Mouse (Mus musculus): ENCODE measurements around the gene Stt3b.

Gene Stt3b

DNA sequence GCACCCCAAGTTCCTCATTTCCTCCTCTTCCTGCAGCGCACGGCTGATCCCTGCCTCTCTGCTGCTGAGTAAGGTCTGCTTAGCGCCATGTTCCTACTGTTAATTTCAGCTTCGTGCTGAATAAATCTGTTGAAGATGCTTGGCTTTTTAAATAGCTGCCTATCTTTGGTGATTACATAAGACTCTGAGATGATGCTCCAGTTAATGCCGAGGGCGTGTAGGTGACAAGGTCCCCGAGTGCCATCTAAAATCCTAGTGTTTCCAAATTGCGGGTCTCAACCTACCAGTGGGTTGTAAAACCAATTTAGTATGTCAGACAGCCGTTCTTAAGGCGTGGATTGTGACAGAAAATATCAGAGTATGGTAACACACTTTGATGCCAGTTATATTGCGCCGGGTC lies 99.7 kb downstream of the Stt3b start:
- Histone ChIP-seq H3K4me1 (replicated peaks; ENCODE audit: low read depth, low read length) (peaks cover 64% of the 10 kb centered on the region), H3K9me3 (ENCODE audit: low read length) (no peaks in the 10 kb centered on the region), H3K27me3 (ENCODE audit: insufficient read depth, low read length) (no peaks in the 10 kb centered on the region), H3K36me3 (ENCODE audit: insufficient read depth, low read length) (peaks cover 5% of the 10 kb centered on the region; the same call in 1 of the 2 replicates), H3K4me3 (replicated peaks; ENCODE audit: low read length) (no peak overlapping the region)
- no peak for TF ChIP-seq NANOG (IDR thresholded peaks at IDR 0.05; ENCODE audit: borderline replicate concordance, low read length)
- no peak for TF ChIP-seq CTCF (conservative IDR thresholded peaks at IDR 0.05; ENCODE audit: low read length)
- TF ChIP-seq POU5F1 (IDR thresholded peaks at IDR 0.05; ENCODE audit: borderline replicate concordance, low read length): no peak

DNA sequence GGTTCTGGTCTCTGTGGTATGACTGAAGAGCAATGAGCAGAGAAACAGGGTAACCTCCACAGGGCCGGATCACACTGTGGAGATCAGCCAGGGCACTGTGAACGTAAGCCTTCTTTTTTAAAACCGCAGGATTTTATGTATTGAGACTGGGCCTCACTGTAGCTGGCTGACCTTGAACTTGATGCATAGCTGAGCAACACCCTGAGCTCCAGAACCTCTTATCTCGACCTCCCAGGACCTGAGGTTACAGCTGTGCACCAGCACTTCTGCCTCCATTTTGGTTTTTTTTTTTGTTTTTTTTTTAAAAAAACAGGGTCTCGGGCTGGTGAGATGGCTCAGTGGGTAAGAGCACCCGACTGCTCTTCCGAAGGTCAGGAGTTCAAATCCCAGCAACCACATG lies 100.5 kb downstream of the Stt3b start:
- Histone ChIP-seq H3K4me3 (replicated peaks; ENCODE audit: low read length) (no peak overlapping the region), H3K4me1 (replicated peaks; ENCODE audit: low read depth, low read length) (peaks cover 62% of the 10 kb centered on the region), H3K27me3 (ENCODE audit: insufficient read depth, low read length) (no peaks in the 10 kb centered on the region), H3K9me3 (ENCODE audit: low read length) (no peaks in the 10 kb centered on the region), H3K36me3 (ENCODE audit: insufficient read depth, low read length) (peaks cover 5% of the 10 kb centered on the region; the same call in 1 of the 2 replicates)
- no peak for TF ChIP-seq POU5F1 (IDR thresholded peaks at IDR 0.05; ENCODE audit: borderline replicate concordance, low read length)
- TF ChIP-seq CTCF (conservative IDR thresholded peaks at IDR 0.05; ENCODE audit: low read length): no peak
- TF ChIP-seq NANOG (IDR thresholded peaks at IDR 0.05; ENCODE audit: borderline replicate concordance, low read length): no peak

DNA sequence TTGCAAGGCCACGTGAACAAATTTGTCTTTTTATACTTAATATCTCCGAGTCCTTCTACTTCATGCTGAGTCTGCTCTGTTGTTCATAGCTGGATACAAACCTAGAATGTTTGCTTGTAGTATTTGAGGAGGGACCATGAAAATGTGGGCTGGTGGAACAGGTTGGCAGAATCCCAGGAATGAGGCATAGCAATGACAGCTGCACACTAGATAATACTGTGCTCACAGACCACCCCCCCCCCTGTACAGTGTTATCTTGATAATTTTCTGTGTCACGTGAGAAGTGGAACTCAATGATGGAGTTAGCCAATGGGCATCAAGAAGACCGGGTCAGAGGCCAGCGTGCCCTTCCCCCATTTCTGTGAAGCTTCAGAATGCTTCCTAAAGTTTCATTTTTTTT lies 104.0 kb downstream of the Stt3b start:
- TF ChIP-seq CTCF (conservative IDR thresholded peaks at IDR 0.05; ENCODE audit: low read length): no peak
- TF ChIP-seq POU5F1 (IDR thresholded peaks at IDR 0.05; ENCODE audit: borderline replicate concordance, low read length): no peak
- TF ChIP-seq NANOG (IDR thresholded peaks at IDR 0.05; ENCODE audit: borderline replicate concordance, low read length): no peak
- Histone ChIP-seq H3K9me3 (ENCODE audit: low read length) (no peaks in the 10 kb centered on the region), H3K27me3 (ENCODE audit: insufficient read depth, low read length) (no peaks in the 10 kb centered on the region), H3K4me1 (replicated peaks; ENCODE audit: low read depth, low read length) (peaks cover 47% of the 10 kb centered on the region), H3K36me3 (ENCODE audit: insufficient read depth, low read length) (peaks cover 6% of the 10 kb centered on the region; the same call in 1 of the 2 replicates), H3K4me3 (replicated peaks; ENCODE audit: low read length) (no peak overlapping the region)

DNA sequence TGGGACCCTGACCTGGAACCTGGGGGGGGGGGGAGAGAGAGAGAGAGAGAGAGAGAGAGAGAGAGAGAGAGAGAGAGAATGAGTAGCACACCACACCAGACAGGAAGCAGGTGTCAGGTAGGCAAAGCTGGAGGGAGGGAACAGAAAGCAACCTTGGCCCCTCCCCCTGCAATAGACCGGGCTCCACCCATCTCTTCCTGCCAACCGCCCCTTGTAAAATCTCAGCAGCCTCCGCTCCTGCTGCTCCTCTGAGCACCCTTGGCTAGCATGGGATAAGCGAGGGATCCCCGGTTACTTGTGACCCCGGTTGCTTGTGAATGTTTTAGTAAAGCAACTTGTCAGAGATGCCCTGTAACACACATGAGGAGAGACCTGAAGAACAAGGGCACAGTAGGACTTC lies 104.7 kb downstream of the Stt3b start:
- TF ChIP-seq CTCF (conservative IDR thresholded peaks at IDR 0.05; ENCODE audit: low read length): no peak
- TF ChIP-seq NANOG (IDR thresholded peaks at IDR 0.05; ENCODE audit: borderline replicate concordance, low read length): no peak
- TF ChIP-seq POU5F1 (IDR thresholded peaks at IDR 0.05; ENCODE audit: borderline replicate concordance, low read length): no peak
- H3K27me3 ChIP-seq (ENCODE audit: insufficient read depth, low read length): no peaks in the 10 kb centered on the region

DNA sequence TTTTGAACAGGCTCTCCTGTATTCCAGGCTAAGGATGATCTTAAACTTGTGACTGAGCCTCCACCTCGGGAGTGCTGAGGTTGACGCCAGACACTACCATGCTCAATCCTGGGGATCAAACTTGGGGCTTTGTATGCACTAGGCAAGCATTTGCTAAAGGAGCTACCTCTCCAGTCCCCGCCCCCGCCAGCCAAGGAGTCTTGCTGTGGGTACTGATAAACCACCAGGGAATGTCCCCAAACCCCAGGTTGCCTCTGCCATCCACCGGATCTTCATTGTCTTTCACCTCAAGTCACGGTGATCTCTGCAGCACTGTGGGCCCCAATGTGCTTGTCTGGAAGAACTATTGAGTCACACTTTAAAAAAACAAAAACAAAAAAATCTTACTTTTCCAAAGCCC lies 107.1 kb downstream of the Stt3b start:
- H3K9me3 ChIP-seq (ENCODE audit: low read length): no peaks in the 10 kb centered on the region
- H3K4me1 ChIP-seq (replicated peaks; ENCODE audit: low read depth, low read length): peaks cover 32% of the 10 kb centered on the region
- TF ChIP-seq NANOG (IDR thresholded peaks at IDR 0.05; ENCODE audit: borderline replicate concordance, low read length) (no peak), CTCF (conservative IDR thresholded peaks at IDR 0.05; ENCODE audit: low read length) (no peak), POU5F1 (IDR thresholded peaks at IDR 0.05; ENCODE audit: borderline replicate concordance, low read length) (no peak)
- H3K4me3 ChIP-seq (replicated peaks; ENCODE audit: low read length): no peak overlapping the region
- peaks cover 14% of the 10 kb centered on the region; the same call in 1 of the 2 replicates for H3K36me3 ChIP-seq (ENCODE audit: insufficient read depth, low read length)
- no peaks in the 10 kb centered on the region for H3K27me3 ChIP-seq (ENCODE audit: insufficient read depth, low read length)

More for the DNA sequence above, 104.7 kb downstream of the Stt3b start:
- no peaks in the 10 kb centered on the region for H3K9me3 ChIP-seq (ENCODE audit: low read length)
- peak overlapping the region; percentile 48; the same call in 1 of the 2 replicates for H3K4me3 ChIP-seq (replicated peaks; ENCODE audit: low read length)
- H3K4me1 ChIP-seq (replicated peaks; ENCODE audit: low read depth, low read length): peaks cover 44% of the 10 kb centered on the region
- peaks cover 13% of the 10 kb centered on the region; the same call in 1 of the 2 replicates for H3K36me3 ChIP-seq (ENCODE audit: insufficient read depth, low read length)

DNA sequence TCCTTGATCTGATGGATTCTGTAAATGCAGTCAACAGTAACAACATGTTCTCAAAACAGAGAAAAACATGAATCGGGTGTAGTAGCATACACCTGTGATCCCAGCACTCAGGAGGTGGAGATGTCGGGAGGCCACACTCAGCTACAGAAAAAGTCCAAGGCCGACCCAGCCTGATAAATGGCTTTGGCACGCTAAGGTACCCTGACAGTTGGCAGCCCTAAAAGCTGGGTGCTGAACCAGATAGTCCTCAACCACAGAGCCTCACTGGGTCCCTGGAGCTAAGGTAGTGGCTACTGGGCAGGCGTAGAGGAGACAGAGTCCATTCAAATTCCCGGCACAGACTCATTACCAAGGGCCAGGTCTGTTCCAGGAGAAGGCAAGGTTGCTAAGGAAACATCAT lies 109.0 kb downstream of the Stt3b start:
- H3K9me3 ChIP-seq (ENCODE audit: low read length): no peaks in the 10 kb centered on the region
- no peak overlapping the region for H3K4me3 ChIP-seq (replicated peaks; ENCODE audit: low read length)
- peaks cover 11% of the 10 kb centered on the region; the same call in 1 of the 2 replicates for H3K36me3 ChIP-seq (ENCODE audit: insufficient read depth, low read length)
- H3K27me3 ChIP-seq (ENCODE audit: insufficient read depth, low read length): no peaks in the 10 kb centered on the region
- H3K4me1 ChIP-seq (replicated peaks; ENCODE audit: low read depth, low read length): peaks cover 28% of the 10 kb centered on the region
- TF ChIP-seq CTCF (conservative IDR thresholded peaks at IDR 0.05; ENCODE audit: low read length) (no peak), NANOG (IDR thresholded peaks at IDR 0.05; ENCODE audit: borderline replicate concordance, low read length) (no peak), POU5F1 (IDR thresholded peaks at IDR 0.05; ENCODE audit: borderline replicate concordance, low read length) (no peak)

DNA sequence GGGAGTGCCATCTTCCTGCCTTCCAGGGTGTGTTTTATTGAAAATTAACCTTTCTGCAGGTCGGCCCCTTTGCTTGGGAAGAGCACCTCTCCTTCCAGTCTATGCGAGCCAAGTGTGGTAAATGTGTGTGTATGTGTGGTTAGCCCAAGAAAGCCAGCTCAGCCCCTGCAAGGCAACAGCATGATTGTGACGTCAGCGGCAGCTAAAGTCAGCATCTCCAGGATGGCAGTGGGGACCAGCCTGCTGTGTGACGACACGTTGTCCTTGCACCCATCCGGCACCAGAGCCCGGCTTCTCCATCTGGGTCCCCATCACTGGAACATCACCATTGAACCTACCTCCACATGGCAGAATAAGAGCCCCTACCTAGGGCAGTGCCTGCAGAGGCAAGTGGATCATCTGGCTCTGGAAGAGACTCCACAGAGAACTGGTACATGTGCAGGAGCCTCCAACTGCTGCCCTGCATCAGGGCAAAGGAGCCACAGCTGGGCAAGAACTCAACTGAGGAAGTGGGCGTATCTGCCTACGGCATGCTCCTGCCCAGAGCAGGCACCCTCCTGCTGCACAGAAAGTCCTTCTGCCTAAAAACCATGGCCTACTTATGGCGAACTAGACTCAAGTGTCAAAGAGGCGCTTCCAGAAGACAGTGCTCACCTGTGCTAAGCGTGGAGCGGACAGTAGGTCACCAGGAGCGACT lies 109.9 kb downstream of the Stt3b start:
- no peaks in the 10 kb centered on the region for H3K9me3 ChIP-seq (ENCODE audit: low read length)
- H3K36me3 ChIP-seq (ENCODE audit: insufficient read depth, low read length): peaks cover 11% of the 10 kb centered on the region; the same call in 1 of the 2 replicates
- TF ChIP-seq NANOG (IDR thresholded peaks at IDR 0.05; ENCODE audit: borderline replicate concordance, low read length): no peak
- no peak for TF ChIP-seq CTCF (conservative IDR thresholded peaks at IDR 0.05; ENCODE audit: low read length)
- TF ChIP-seq POU5F1 (IDR thresholded peaks at IDR 0.05; ENCODE audit: borderline replicate concordance, low read length): no peak
- peaks cover 24% of the 10 kb centered on the region for H3K4me1 ChIP-seq (replicated peaks; ENCODE audit: low read depth, low read length)
- H3K27me3 ChIP-seq (ENCODE audit: insufficient read depth, low read length): no peaks in the 10 kb centered on the region
- H3K4me3 ChIP-seq (replicated peaks; ENCODE audit: low read length): no peak overlapping the region

DNA sequence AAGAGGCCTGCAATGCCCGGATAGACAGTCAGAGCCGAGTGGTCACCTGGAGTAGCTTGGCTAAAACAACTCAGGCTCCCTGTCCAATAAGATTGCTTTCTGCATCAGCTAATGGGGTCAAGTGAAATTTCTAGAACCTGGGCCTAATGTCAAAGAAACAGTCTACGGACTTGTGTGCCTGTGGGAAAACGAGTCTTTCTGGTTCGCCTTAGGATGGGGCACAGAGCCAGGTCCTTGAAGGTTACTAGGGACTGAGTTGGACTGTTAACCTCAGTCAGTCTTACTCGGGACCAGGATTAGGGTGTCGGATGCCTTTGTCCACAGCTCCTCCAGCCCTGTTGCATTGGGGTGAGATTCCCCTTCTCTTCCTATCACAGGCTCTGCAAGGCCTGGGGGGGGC lies 113.1 kb downstream of the Stt3b start:
- peaks cover 13% of the 10 kb centered on the region; the same call in 1 of the 2 replicates for H3K36me3 ChIP-seq (ENCODE audit: insufficient read depth, low read length)
- TF ChIP-seq NANOG (IDR thresholded peaks at IDR 0.05; ENCODE audit: borderline replicate concordance, low read length) (no peak), CTCF (conservative IDR thresholded peaks at IDR 0.05; ENCODE audit: low read length) (no peak), POU5F1 (IDR thresholded peaks at IDR 0.05; ENCODE audit: borderline replicate concordance, low read length) (no peak)
- H3K4me1 ChIP-seq (replicated peaks; ENCODE audit: low read depth, low read length): 0 out of 2 replicates have a peak, but pooled peaks cover under 1% of the 10 kb centered on the region
- H3K4me3 ChIP-seq (replicated peaks; ENCODE audit: low read length): no peak overlapping the region
- no peaks in the 10 kb centered on the region for H3K9me3 ChIP-seq (ENCODE audit: low read length)
- no peaks in the 10 kb centered on the region for H3K27me3 ChIP-seq (ENCODE audit: insufficient read depth, low read length)
